Mouse (Mus musculus): ENCODE measurements around the gene Fam124b.
A peak's percentile ranks its signal among the peaks of the same experiment; 100 is the strongest.

Fam124b gene

GRCm38 (mm10) chr1:80177651-80178382, 40.5 kb downstream of the Fam124b start:
- DNase-seq (ENCODE audit: low spot score in 2 of 2) = peak in 1 of 2 experiments; percentile 26

DNA sequence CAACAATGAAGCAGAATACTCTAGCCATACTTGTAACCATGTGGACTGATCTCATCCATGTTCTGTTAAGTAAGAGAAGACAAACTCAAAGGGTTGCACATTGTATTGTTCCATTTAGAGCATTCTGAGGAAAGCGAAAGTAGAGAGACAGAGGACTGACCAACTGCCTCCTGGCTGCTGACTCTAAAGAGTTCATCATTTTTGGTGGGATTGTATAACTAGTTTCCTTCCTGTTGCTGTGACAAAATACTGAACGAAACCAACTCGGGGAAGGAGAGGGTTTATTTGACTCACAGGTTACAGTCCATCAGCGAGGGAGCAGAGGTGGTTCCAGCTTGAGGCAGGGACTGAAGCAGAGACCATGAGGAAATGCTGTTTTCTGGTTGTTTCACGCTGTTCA, 50.6 kb downstream of the Fam124b start:
- no peak for DNase-seq (ENCODE audit: low spot score in 2 of 2)

- DNase-seq (ENCODE audit: low spot score in 2 of 2) = no peak
Observed at GRCm38 (mm10) chr1:80166577-80166976, 51.7 kb downstream of the Fam124b start.

DNA sequence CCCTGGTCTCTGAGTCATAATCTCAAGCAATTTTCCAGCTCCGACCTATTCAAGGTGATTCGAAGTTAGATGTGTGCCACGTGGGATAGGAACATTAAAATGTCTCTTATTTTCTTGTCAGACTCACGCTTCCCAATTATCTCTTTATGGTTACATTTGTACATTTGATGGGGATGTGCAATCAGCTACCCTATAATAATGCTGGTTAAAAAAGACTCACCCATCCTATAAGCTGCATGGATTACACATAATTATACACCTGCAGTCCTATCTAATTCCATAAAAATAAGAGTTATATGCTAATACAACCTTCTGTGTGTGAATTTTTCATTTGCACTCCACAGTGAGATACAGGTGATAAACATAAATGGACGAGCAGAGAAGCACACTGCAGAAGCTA, 52.9 kb downstream of the Fam124b start:
- no peak for DNase-seq (ENCODE audit: low spot score in 2 of 2)

GRCm38 (mm10) chr1:80162943-80163342, 55.3 kb downstream of the Fam124b start:
- no peak for DNase-seq (ENCODE audit: low spot score in 2 of 2)

DNA sequence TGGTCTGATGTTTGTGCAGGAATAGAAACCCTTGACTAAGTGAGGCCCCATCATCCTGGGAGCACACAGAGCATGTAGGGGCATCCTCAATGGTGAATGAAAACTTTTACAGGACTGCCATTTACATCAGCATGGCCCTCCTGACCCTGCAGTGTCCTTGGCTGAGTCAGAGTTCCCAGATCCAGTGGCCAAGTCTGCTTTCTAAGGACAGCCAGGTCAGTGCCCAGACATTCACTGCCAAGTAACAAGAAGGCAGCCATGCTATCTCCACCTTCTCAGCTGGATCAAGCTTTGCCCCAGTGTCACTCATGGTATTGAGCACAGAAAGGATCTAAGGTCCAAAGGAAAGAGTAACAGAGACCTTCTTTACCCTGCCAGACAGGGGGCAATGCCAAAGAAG, 58.7 kb downstream of the Fam124b start:
- DNase-seq (ENCODE audit: low spot score in 2 of 2) = no peak

DNA sequence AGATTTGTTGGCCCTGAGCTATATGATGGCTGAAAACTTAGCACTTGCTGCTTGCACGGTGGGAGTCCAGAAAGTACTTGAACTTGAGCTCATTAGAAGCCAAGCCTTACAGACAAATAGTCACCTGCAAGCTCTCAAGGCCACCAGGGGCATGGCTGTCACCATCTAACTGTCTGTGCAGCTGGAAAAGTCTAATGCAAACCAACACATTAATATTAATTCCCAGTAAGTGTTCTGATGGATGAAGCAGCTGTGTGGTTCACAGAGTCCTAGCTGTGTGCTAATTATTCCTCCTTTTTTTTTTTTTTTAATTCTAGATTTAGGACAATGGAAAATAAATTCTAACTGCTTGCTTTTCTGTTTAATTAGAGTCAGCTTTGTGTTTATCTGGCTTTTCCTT, 63.4 kb downstream of the Fam124b start:
- DNase-seq (ENCODE audit: low spot score in 2 of 2) = no peak

DNA sequence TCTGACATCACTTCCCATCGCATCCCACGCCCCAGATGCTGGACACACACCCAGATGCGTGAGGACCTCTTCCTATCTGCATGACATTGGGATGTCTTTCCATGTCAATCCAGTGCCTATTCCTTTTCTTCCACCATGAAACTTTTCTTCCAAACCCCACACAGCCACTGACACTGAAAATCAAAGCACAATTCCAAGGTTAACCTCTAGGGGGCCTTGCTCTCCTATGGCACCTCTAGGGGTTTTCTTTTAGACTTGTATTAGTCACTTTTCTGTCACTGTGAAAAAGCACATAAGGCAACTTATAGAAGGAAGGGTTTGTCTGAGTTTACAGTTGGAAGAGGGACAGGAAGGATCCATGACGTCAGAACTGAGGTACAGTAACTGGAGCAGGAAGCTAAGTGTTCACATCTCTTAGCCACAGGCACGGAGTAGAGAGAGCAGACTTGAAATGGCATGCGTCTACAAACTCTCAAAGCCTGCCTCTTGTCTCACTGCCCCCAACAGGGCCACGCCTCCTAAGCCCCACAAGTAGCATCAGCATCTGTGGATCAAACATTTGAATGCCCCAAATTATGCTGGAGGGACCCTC, 65.1 kb downstream of the Fam124b start:
- no peak for DNase-seq (ENCODE audit: low spot score in 2 of 2)

DNA sequence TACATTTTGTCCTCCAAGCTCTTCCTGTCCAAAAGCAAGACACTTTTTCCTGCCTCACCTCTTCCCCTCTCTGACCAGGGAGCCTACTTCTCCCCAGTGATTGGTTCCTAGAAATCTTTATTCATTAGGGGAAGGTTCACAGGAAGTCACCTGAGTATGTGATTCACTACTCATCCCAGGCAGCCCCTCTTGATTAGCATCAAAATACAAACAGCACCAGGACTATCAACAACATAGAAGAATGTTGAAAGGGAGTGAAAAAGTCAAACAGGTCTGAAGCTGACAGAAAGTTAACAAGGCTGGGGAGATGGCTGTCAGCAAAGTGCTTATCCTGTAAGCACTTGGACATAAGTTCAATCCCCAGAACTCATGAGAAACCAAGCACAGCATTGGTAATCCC, 67.6 kb downstream of the Fam124b start:
- DNase-seq (ENCODE audit: low spot score in 2 of 2) = no peak
